Mouse (Mus musculus) brain, embryonic 14.5 days (tissue): ENCODE data around the gene Larp1b. TPM values are rescaled to one million over a fixed set of nuclear protein-coding genes. Genes with fewer than 3 reads are reported as not detected.

Source experiments
- DNase-seq: peaks from one replicate; pipeline ENCODE4 v3.0.0-alpha.2; 2011; ENCODE audit warnings: low read depth
- CTCF ChIP-seq: fragments of 200-500 bp; IDR thresholded peaks from 2 replicates; pipeline ENCODE4 v1.5.1; 2012; ENCODE audit warnings: inconsistent platforms, mild to moderate bottlenecking, moderate library complexity, borderline replicate concordance; ENCODE audit not compliant: insufficient read depth, insufficient read length; ENCODE audit errors: extremely low read depth
- POLR2A ChIP-seq: fragments of 200-500 bp; IDR thresholded peaks from 2 replicates; pipeline ENCODE4 v1.6.1; 2012; ENCODE audit warnings: mild to moderate bottlenecking, inconsistent platforms, borderline replicate concordance; ENCODE audit not compliant: poor library complexity, insufficient read depth, insufficient read length, severe bottlenecking; ENCODE audit errors: extremely low read depth
- polyA plus RNA-seq: library from polyadenylated mRNA; depleted of rRNA; stranded (reverse); fragments of >200 nt; gene quantifications from 2 replicates; pipeline ENCODE4 v1.2.3, GENCODE M21; 2012

Gene Larp1b
- polyA plus RNA-seq, 1 experiment: 8.4 TPM

DNA sequence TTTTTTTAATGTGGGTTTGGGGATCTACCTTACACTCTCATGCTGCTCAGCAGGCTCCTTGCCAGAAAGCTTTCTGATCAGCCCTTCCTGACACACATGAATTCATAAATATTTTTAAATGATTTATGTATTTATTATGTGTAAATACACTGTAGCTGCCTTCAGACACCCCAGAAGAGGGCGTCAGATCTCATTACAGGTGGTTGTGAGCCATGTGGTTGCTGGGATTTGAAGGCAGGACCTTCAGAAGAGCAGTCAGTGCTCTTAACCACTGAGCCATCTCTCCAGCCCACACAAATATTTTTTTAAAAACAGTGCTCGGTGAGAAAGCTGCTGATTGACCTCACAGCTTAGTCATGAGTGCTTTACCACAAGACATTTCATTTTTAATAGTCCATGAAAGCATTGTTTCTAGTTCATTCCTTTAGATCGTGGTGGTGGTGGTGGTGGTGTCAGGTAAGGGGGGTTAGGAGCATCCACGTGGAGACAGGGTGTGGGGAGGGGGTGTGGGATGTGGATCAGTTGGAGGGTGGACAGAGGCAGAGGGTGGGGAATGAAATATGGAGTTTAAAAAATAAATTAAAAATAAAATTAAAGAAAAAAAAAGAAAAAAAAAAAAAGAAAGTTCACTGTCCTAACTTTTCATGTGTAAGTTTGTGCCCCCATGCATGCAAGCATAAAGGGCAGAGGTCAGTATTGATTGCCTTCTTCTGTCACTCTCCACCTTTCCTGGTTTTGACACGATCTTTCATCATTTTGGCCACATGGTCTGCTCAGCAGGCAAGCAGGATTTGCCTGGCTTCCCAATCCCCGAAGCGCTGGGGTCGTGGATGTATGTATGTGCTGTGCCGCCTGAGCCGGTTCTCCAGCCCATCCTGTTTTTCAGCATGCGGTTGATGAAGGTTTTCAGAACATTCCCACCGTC lies 81.9 kb downstream of the Larp1b start:
- no peak for TF ChIP-seq CTCF
- no peak for DNase-seq

DNA sequence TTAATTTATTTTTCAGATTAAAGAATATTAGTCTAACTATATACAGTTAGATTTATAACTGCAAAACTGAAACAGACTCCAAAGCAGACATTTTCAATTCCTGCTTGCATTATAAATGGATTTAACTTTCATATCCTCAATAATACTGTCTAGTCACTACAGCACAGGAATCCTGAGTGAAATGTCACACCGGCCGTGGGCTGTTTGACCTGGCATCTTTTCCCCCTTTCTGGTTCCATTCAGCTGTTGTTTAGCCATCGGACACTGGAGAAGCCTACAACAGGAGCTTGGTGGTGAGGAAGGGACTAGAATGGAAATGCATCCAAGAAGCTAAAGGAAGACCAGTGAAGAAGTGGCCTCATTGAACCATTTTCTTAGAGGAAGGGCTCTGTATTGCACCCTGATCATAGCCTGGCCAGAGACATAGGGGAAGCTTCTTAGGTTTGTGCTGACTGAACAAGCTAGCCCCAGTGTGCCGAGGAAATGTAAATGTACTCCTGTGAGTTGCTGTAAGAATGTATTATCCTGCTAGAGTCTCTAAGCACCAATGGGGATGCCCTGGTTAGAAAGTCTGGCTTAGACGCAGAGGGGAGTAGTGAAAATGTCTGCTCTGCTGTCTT lies 88.8 kb downstream of the Larp1b start:
- no peak for DNase-seq
- TF ChIP-seq CTCF: no peak
- no peak for TF ChIP-seq POLR2A

DNA sequence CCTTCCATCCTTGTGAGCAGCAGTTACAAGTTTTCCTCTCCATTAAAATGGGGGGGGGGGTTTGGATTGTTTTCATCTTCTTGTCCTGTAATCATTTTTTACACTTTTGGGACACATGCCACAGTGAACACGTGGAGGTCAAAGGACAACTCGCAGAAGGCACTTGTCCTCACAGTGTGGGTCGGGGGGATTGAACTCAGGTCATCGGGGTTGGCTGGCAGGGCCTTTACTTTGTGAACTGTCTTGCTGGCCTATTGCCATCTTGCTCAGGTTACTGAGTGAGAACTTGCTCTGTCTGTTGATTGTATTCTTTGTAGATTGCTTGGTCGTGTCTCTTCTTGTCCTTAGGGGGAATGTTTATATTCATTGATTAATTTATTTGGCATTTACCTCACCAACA lies 91.6 kb downstream of the Larp1b start:
- DNase-seq: no peak
- TF ChIP-seq POLR2A (no peak), CTCF (no peak)

DNA sequence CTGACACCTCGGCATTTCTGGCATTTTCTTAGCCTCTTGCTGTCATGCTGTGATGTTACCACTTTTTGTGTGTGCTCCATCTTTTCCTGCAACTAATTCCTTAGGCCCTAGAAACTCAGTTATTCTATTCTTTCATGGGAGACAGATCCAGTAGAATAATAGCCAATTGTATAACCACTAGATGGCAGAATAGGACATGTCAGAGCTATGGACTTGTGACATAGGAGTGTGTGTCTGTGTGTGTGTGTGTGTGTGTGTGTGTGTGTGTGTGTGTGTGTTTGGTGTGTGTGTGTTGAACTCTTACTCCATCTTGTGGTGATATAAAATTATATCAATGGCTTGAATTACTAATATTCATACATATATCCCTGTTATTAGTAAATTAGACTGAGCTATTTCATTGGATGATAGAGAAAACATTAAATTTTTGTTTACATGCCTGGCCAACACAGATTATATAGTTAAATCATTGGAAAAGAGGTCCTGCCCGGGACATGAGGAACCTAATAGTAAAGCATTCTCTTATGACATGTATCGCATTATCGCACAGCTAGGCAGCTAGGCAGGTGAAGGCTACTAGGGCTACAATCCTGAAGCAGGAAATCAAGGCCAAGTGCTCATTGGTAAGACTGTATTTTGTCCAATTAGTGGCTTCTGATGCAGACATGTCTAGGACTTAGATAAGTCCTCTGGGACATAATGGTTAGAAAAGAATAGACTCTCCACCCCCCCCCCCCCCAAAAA lies 92.7 kb downstream of the Larp1b start:
- peak; percentile 81 for DNase-seq
- no peak for TF ChIP-seq POLR2A
- TF ChIP-seq CTCF: peak; percentile 22; the same call in 1 of the 2 replicates

DNA sequence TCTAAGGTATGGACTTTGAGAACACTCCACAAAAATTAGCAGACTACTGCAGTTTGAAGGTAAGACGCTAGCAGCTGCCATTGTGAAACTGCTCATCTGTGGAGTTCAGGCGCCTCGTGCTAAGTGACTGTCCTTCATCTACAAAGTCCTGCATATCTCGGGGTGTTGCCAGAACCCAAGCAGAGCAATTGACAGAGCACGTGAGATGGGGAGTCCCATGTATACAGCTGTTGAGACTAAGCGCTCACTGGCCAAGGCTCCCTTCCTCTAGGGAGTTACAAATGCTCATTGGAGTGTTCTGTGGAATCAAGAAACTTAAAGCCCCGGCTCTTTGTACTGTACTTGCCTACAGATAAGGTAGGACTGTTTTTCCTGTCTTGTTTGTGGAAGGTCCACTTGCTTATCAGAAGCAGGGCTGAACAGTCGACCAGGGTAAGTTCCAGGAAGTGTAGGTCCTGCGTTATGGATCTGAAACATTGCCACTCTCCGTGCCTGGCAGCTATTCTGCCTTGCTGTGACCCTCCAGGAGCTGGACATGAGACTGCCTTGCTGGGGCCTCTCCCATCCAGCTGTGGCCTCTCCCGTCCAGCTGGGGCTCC lies 94.2 kb downstream of the Larp1b start:
- no peak for TF ChIP-seq CTCF
- no peak for TF ChIP-seq POLR2A
- DNase-seq: no peak

DNA sequence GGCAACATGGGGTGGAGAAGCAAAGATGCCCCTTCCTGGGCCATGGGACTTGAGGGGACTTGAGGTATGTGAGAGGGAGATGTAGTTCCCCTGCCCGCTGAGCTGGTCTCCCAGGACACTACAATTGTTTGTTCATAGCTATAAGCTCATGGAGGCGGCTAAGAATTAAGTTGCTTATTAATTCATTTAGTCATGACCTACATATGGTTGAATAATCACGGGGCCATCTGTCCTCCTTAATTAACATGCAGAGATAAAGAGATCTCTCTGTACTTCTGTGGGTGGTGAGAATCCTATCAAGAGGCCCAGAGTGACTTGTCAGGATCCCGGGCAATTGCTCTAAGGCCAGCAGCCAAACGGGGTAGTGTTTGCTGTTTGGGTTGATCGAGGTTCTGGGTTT lies 98.2 kb downstream of the Larp1b start:
- peak; percentile 13 for DNase-seq
- TF ChIP-seq POLR2A (no peak), CTCF (no peak)

DNA sequence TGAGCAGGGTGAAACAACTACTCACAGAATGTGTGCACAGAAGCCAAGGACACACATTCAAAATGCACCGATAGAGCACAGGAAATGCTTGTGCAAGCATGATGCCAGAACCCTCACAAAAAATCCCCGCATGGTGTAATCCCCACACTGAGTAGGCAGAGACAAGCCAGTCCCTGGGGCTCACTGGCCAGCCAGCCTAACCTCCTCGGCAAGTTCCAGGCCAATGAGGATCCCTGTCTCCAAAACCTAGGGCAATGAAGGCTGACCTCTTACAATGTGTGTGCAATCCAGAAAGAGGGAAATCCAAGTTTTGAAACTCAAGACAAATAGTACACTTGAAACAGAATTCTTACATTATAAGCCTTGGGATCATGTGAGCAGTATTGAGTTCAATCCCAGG lies 103.7 kb downstream of the Larp1b start:
- no peak for DNase-seq
- TF ChIP-seq CTCF: no peak
- TF ChIP-seq POLR2A: no peak

DNA sequence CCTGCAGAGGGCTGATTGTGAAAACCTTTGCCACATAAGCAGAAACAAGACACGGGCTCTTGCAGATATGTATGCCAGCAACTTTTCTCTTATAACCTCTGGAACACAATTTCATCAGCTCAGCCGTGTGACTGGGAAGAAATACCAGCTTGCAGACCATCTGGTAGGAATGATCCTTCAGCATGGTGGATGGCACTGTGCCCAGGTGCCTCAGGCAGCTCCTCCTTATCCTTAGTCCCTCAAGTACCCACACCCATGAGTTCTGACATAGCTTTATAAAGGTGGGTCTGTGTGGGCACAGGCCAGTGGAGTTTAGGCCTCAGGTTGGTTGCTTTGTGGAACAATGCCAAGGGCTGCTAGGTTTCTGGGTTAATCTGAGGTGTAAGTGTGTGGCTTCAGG lies 108.8 kb downstream of the Larp1b start:
- TF ChIP-seq POLR2A (no peak), CTCF (no peak)
- peak; percentile 85 for DNase-seq

DNA sequence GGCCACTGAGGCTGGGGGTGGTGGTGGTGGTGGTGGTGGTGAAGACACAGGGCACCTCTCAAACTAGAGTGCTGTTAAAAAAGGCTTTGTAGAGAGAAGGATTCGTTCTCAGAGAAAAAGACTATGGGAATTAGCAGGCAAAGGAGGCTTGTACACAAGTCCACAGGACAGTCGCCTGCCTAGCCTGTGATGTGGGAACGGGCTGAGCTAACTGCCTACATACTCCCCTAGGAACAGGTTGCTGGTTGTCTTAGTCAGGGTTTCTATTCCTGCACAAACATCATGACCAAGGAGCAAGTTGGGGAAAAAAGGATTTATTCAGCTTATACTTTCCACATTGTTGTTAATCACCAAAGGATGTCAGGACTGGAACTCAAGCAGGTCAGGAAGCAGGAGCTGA lies 109.6 kb downstream of the Larp1b start:
- TF ChIP-seq POLR2A: no peak
- no peak for TF ChIP-seq CTCF
- DNase-seq: no peak

DNA sequence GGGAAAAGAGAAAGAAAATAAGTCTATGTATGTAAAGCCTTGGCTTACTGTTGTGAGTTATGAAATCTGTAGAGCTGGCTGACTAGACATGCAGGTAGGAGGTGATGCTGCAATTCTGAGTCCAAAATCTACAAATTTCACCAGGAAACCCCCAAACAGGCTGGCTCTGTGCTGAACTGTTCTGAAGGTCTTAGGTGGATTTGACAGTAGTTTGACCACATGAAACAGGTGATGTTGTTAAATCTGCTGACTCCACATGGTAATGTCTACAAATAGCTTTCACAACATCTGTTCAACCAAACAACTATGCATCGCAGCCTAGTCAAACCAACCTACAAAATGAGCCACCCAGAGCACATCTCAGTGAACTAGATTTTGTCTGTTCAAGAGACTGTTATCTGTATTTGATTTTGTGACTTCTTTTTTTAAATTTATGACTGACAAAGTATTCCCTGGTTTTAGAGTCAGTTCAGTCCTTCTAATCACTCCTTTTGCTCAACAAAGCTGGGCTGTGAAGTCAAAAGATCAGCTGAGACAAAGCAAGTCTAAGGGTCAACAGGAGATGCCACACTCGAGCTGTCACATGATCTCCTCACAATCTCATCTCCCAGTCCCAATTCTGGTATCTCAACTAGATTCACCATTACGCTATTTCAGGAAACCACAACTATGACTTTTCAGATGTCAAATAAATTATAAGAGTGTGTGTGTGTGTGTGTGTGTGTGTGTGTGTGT lies 112.4 kb downstream of the Larp1b start:
- no peak for DNase-seq

More for the DNA sequence above, 112.4 kb downstream of the Larp1b start:
- no peak for TF ChIP-seq CTCF
- TF ChIP-seq POLR2A: no peak
